Mouse (Mus musculus) urinary bladder, adult 2 months (tissue): ENCODE measurements around the gene Lmo2. TPM values are rescaled to one million over a fixed set of nuclear protein-coding genes. Genes with fewer than 3 reads are reported as not detected.

ENCODE experiments used
- DNase-seq: peaks from one replicate; pipeline ENCODE4 v3.0.0; 2022; ENCODE audit warnings: low spot score
- polyA plus RNA-seq: library from polyadenylated mRNA; depleted of rRNA; stranded (reverse); fragments of >200 nt; gene quantifications from 2 replicates; pipeline ENCODE4 v1.2.3, GENCODE M21; 2012; rRNA removed

Lmo2 gene
- 36.3 and 37.0 TPM in 2 replicates for polyA plus RNA-seq

- no peak for DNase-seq
These were observed at the start of gene Lmo2 for GRCm38 (mm10) chr2:103957649-103958546. Lmo2 (plus strand) TSS chr2:103957986.

- no peak for DNase-seq
These were observed 47.2 kb upstream of the Lmo2 start for GRCm38 (mm10) chr2:103910601-103911000.

- no peak for DNase-seq
These were observed 45.1 kb upstream of the Lmo2 start for GRCm38 (mm10) chr2:103912481-103913251.

- no peak for DNase-seq
These were observed 44.5 kb upstream of the Lmo2 start for GRCm38 (mm10) chr2:103913252-103913650.

GRCm38 (mm10) chr2:103916069-103916468 is 41.7 kb upstream of the Lmo2 start:
- no peak for DNase-seq

GRCm38 (mm10) chr2:103917375-103917774 is 40.4 kb upstream of the Lmo2 start:
- no peak for DNase-seq

GRCm38 (mm10) chr2:103918375-103918774 is 39.4 kb upstream of the Lmo2 start:
- no peak for DNase-seq

GRCm38 (mm10) chr2:103919488-103919887 is 38.3 kb upstream of the Lmo2 start:
- DNase-seq = no peak

- no peak for DNase-seq
These were observed 31.1 kb upstream of the Lmo2 start for GRCm38 (mm10) chr2:103926586-103927113.

- no peak for DNase-seq
These were observed 30.1 kb upstream of the Lmo2 start for GRCm38 (mm10) chr2:103927610-103928145.

- DNase-seq = no peak
These were observed 27.3 kb upstream of the Lmo2 start for GRCm38 (mm10) chr2:103930306-103931019.

GRCm38 (mm10) chr2:103931511-103931911 is 26.3 kb upstream of the Lmo2 start:
- no peak for DNase-seq

GRCm38 (mm10) chr2:103932025-103932424 is 25.8 kb upstream of the Lmo2 start:
- DNase-seq = no peak

GRCm38 (mm10) chr2:103932480-103932879 is 25.3 kb upstream of the Lmo2 start:
- no peak for DNase-seq

GRCm38 (mm10) chr2:103934270-103934669 is 23.5 kb upstream of the Lmo2 start:
- no peak for DNase-seq

- DNase-seq = no peak
These were observed 23.1 kb upstream of the Lmo2 start for GRCm38 (mm10) chr2:103934670-103935069.

- no peak for DNase-seq
These were observed 21.9 kb upstream of the Lmo2 start for GRCm38 (mm10) chr2:103935691-103936435.

- DNase-seq = no peak
These were observed 21.1 kb upstream of the Lmo2 start for GRCm38 (mm10) chr2:103936666-103937065.

GRCm38 (mm10) chr2:103937670-103938069 is 20.1 kb upstream of the Lmo2 start:
- DNase-seq = no peak

- DNase-seq = no peak
These were observed 19.2 kb upstream of the Lmo2 start for GRCm38 (mm10) chr2:103938573-103938972.

- no peak for DNase-seq
These were observed 18.8 kb upstream of the Lmo2 start for GRCm38 (mm10) chr2:103939003-103939402.
